Mouse (Mus musculus) thymus, postnatal 4 days (tissue): ENCODE measurements at regions not wholly inside any gene's neighbourhood (a gene's known extent, or its start where the extent isn't known, plus 50 kb on each side); places are given as distances from the start of the nearest gene placed in this dataset.

Source experiments
- DNase-seq: peaks from one replicate; pipeline ENCODE4 v3.0.0; 2021

- DNase-seq: no peak
Measured at GRCm38 (mm10) chr6:49523184-49523583, 127.8 kb downstream of the Stk31 start.

DNA sequence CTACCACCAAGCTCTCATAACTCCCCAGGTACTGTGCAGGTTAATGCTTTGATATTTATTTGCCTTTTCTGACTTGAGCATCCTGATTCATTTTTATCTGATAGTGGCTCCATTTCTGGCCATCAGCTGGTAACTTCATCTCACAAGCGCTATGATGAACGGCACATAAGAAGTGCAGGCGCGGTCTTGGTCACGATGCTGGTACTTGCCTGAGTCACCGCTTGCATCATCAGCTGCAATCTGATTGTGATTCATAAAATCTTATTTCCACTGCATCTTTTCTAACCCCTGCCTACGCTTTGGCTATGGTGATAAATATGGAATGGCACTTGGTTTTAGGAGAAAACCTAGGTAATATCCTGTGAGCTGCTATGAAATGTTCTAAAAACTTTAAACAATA lies 128.3 kb downstream of the Stk31 start:
- no peak for DNase-seq

- DNase-seq: no peak
Measured at GRCm38 (mm10) chr6:49533956-49534355, 138.6 kb downstream of the Stk31 start.

DNA sequence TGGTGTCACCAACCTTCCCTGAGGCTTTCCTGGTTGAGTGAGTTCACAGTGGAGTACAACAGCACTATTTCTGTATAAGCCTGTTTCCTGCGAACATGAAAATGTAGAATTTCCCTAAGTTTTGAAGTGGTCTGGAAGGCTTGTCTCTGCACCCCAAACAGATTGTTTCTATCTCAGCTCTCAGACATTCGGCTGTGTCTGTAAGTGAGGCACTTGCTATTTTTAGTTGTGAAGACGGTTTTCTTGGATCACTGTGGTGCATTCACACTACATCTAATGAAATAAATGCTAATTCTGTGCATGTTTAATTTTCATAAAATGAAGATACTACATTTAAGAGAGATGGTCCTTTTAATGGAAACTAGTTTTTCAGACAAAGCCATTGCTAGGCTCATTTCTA lies 139.1 kb downstream of the Stk31 start:
- DNase-seq: no peak

GRCm38 (mm10) chr6:49544946-49545345 lies 149.5 kb downstream of the Stk31 start:
- no peak for DNase-seq

DNA sequence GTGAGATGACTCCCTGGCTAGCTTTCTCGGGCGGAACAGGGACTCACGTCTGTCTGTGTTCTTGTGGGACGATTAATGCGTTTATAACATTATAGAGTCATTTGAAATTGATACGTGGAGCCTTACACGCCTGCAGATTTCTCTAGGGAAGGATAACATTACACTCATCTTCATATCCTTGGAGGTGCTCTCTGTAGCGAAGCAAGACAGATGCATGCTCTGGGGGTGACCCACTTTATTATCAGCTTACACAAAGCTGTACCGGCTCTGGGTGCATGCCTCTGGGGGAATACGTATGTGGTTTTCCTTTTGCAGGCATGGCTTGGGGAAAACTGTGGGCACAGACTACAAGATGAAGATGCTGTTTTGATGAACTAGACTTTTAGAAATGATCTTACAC lies 159.7 kb downstream of the Stk31 start:
- DNase-seq: no peak

- DNase-seq: no peak
Measured at GRCm38 (mm10) chr6:49558508-49558907, 163.1 kb downstream of the Stk31 start.

DNA sequence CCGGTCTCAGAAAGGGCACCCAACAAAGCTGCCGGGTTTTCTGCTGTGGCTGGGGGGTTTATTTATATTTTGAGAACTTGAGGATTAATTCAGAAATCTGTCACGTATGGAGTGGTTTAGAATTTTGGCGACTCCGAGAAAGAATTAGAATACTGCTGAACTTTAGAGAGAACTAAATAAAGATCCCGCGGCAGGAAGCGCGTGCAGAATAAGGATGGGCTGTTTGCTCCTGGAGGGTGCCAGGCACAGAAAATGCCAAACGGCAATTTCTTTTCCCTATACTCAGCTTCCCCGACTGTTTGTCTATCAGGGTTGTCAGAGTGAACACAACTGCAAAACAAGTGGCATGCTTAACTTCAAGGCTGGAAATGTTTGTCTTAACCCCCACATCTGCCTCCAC lies 163.7 kb downstream of the Stk31 start:
- no peak for DNase-seq

- no peak for DNase-seq
Measured at GRCm38 (mm10) chr6:49578340-49578739, 182.9 kb downstream of the Stk31 start.

- DNase-seq: no peak
Measured at GRCm38 (mm10) chr6:49579691-49580090, 184.3 kb downstream of the Stk31 start.

DNA sequence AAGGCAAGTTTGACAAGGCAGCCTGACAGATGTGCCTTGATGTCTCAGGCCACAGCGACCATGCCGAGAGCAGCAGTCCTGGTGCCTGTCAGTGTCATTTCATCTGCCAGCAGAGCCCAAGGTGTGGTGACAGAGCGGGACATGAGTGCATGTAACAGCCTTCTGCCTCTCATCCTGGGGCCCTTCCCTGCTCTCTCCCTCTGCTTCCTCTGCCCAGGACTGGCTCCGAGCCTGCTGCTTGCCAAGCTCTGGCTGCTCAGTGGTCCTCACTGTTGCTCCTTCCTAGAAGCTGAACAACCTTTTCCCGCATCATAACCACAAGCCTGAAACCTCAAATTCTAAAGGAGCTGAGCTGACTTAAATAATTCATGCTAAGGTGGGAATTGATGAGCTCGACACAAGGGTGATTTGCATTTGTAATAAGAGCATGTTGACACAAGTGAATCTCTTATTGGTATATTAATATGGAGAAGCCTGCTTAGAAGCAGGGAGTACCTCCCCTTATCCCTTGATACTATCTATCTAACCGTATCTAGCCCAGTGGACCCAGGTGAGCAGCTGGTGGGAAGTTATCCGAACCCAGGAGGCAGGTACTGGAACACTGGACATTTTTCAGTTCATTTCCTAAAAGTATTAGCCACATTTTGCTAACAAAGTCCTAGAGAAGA lies 186.8 kb downstream of the Stk31 start:
- no peak for DNase-seq

DNA sequence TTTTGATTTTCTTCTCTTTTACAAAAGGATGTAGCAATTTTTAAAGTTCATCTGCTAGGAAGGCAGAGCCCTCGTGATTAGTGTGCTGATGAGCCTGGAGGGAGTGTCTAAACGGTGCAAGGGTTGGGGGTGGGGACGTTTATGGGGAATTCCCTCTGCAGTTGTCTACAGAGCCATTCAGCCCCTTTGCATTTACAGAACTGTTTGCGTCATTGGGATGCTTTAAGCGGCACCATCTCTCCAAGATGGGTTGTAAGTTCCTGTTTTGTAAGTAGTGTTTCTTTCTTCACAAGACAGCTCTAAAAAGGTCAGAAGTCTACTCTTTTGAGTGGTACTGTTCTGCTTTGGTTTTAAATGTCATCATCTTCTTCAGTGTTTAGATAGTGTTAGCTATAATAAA lies 191.1 kb downstream of the Stk31 start:
- no peak for DNase-seq

GRCm38 (mm10) chr6:49588677-49589076 lies 193.3 kb downstream of the Stk31 start:
- no peak for DNase-seq

GRCm38 (mm10) chr6:49590927-49591631 lies 195.7 kb downstream of the Stk31 start:
- no peak for DNase-seq

GRCm38 (mm10) chr6:49591632-49592000 lies 196.2 kb downstream of the Stk31 start:
- no peak for DNase-seq

DNA sequence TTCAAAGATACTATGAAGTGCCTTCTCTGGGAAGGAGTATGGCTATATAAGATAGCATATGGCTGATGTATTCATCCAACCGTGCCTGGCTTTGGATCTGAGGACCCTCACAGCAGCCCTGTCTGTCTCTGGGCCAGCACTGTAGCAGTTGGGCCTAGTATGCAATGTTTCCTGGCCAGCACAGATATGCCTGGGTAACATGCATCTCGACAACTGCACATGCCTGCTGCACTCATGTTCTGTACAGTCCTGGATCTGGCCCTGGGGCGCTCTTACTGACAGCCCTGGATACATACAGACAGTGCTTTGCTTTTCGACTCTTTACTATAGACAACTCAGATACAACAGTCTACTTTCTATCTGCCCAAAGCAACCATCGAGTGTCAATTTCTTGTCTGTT lies 197.3 kb downstream of the Stk31 start:
- DNase-seq: no peak

DNA sequence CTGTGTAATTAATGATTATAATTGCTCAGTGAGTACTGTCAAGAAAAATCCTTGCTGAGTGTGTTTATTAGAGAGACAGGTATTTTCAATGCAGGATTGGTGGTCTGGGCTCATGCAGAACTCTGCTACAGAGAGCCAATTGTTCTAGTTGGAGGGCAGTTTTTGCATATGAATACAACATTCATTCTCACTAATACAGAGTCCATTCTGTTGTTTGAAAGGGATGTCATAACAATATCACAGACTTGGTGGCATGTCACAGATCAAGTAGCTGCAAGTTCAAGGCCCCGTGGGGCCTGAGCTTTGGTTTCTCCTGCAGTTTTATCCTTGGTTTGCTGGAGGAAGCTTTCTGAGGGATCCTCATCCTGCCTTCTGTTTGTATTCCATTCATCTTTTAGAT lies 207.8 kb downstream of the Stk31 start:
- no peak for DNase-seq

DNA sequence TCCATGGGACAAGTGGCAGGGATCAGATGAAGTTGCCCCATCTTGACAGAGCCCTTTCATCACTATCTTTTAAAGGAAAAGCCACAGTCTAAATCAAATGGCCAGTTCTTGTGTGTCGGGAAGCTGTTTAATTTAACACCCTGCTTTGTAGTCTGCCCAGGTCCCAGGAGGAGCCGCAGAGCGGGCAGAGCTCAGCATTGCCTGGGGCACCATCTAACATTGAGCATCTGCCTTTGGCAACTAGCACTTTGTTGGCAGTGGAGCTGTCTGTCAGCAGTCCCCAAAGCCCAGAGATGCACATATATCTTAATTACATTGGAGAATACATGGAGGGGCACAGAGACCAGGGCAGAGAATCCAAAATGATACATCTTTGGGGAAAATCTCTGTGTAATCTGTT lies 208.4 kb downstream of the Stk31 start:
- no peak for DNase-seq

GRCm38 (mm10) chr6:49606028-49606427 lies 210.6 kb downstream of the Stk31 start:
- DNase-seq: no peak

GRCm38 (mm10) chr6:49606626-49607158 lies 211.3 kb downstream of the Stk31 start:
- no peak for DNase-seq

- no peak for DNase-seq
Measured at GRCm38 (mm10) chr6:49624080-49624479, 198.4 kb upstream of the Npy start.

GRCm38 (mm10) chr6:49624564-49624963 lies 197.9 kb upstream of the Npy start:
- DNase-seq: no peak

DNA sequence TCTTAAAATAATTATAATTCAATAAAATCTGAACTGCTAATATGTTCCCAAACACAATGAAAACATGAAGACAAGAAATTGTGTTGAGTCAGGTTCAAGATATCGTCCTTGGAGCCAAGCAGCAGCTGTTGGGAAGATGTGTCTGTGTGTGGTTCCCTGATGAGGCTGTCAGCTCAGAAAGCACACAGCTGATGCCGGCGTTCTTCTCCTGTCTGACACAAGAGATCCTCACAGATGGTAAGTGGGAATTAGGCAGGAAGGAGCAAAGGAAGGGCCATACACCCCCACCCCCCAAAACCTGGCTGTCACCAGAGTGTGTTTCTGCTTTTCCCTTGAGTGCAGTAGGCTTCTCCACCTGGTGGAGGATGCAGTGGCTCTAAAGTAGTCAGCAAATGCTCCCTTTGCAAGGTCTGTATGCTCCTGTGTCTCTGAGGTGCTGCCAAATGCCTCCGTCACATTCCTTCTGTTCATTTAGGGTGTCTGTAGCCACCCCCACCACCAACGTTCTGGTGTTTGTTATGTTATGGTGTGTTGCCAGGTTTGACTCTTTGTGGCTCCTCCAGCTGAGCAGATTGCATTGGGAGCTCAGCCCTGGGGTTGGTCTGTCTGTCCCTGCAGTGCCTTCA lies 188.9 kb upstream of the Npy start:
- DNase-seq: no peak

GRCm38 (mm10) chr6:49637654-49638053 lies 184.9 kb upstream of the Npy start:
- no peak for DNase-seq
